Mouse (Mus musculus): Measurements from ENCODE around the gene Mospd3.
"Not testable (repeated sequence)": the region's sequence is repeated elsewhere in the genome, so short reads cannot be mapped to it uniquely, and the experiment has no call there.

Mospd3 gene

GRCm38 (mm10) chr5:137615347-137615746 lies 14.5 kb upstream of the Mospd3 start:
- DNase-seq (ENCODE audit: low read depth) = no peak

- DNase-seq (ENCODE audit: low read depth) = not testable (repeated sequence)
Measured at GRCm38 (mm10) chr5:137614921-137615320, 14.1 kb upstream of the Mospd3 start.

GRCm38 (mm10) chr5:137613550-137613949 lies 12.7 kb upstream of the Mospd3 start, which contains the start of gene Pcolce:
TSS of gene Pcolce (minus strand) at chr5:137613784.
- no peak for DNase-seq (ENCODE audit: low read depth)

- DNase-seq (ENCODE audit: low read depth) = no peak
Measured at GRCm38 (mm10) chr5:137613076-137613475, 12.2 kb upstream of the Mospd3 start.

GRCm38 (mm10) chr5:137611245-137611602 lies 10.4 kb upstream of the Mospd3 start:
- no peak for DNase-seq (ENCODE audit: low read depth)

- DNase-seq (ENCODE audit: low read depth) = no peak
Measured at GRCm38 (mm10) chr5:137610548-137611244, 9.8 kb upstream of the Mospd3 start.

- DNase-seq (ENCODE audit: low read depth) = no peak
Measured at GRCm38 (mm10) chr5:137610056-137610455, 9.2 kb upstream of the Mospd3 start.

GRCm38 (mm10) chr5:137609292-137609691 lies 8.4 kb upstream of the Mospd3 start:
- no peak for DNase-seq (ENCODE audit: low read depth)

- no peak for DNase-seq (ENCODE audit: low read depth)
Measured at GRCm38 (mm10) chr5:137608654-137609190, 7.9 kb upstream of the Mospd3 start.

- no peak for DNase-seq (ENCODE audit: low read depth)
Measured at GRCm38 (mm10) chr5:137607860-137608653, 7.2 kb upstream of the Mospd3 start.

GRCm38 (mm10) chr5:137601365-137601729 lies 489 bp upstream of the Mospd3 start:
- no peak for DNase-seq (ENCODE audit: low read depth)

- DNase-seq (ENCODE audit: low read depth) = no peak
Measured at GRCm38 (mm10) chr5:137600281-137600618, 608 bp downstream of the Mospd3 start.

GRCm38 (mm10) chr5:137599600-137599999 lies 1.3 kb downstream of the Mospd3 start:
- DNase-seq (ENCODE audit: low read depth) = no peak

GRCm38 (mm10) chr5:137598100-137598826 lies 2.6 kb downstream of the Mospd3 start:
- DNase-seq (ENCODE audit: low read depth) = no peak

GRCm38 (mm10) chr5:137597625-137598024 lies 3.2 kb downstream of the Mospd3 start:
- no peak for DNase-seq (ENCODE audit: low read depth)

GRCm38 (mm10) chr5:137596601-137597261 lies 4.1 kb downstream of the Mospd3 start:
- no peak for DNase-seq (ENCODE audit: low read depth)

GRCm38 (mm10) chr5:137595921-137596320 lies 4.9 kb downstream of the Mospd3 start:
- no peak for DNase-seq (ENCODE audit: low read depth)

- DNase-seq (ENCODE audit: low read depth) = no peak
Measured at GRCm38 (mm10) chr5:137590507-137590906, 10.4 kb downstream of the Mospd3 start.

GRCm38 (mm10) chr5:137584976-137585375 lies 15.9 kb downstream of the Mospd3 start:
- peak; percentile 53 for DNase-seq (ENCODE audit: low read depth)

GRCm38 (mm10) chr5:137583670-137584169 lies 17.1 kb downstream of the Mospd3 start:
- no peak for DNase-seq (ENCODE audit: low read depth)

- DNase-seq (ENCODE audit: low read depth) = no peak
Measured at GRCm38 (mm10) chr5:137582702-137583101, 18.2 kb downstream of the Mospd3 start.

- no peak for DNase-seq (ENCODE audit: low read depth)
Measured at GRCm38 (mm10) chr5:137580246-137580645, 20.6 kb downstream of the Mospd3 start.
